Mouse (Mus musculus) liver, embryonic 13.5 days (tissue): ENCODE data around the gene Shf. TPM values are rescaled to one million over a fixed set of nuclear protein-coding genes. Genes with fewer than 3 reads are reported as not detected.
"Not testable (repeated sequence)": the region's sequence is repeated elsewhere in the genome, so short reads cannot be mapped to it uniquely, and the experiment has no call there.

ENCODE experiments used
- ATAC-seq: fragments of 200-750 bp; cut with Nextera tagmentation; 2 replicates; pipeline ENCODE4 v1.8.0; 2017; ENCODE audit warnings: low read depth, mild to moderate bottlenecking, moderate number of reproducible peaks, moderate library complexity
- DNase-seq: peaks from one replicate; pipeline ENCODE4 v3.0.0; 2022
- H3K27ac ChIP-seq: fragments of 300-500 bp; sonication (generic); 2 replicates; pipeline ENCODE4 v1.5.1; 2015; ENCODE audit warnings: moderate library complexity, mild to moderate bottlenecking, inconsistent platforms
- H3K27me3 ChIP-seq: fragments of 300-500 bp; sonication (generic); 2 replicates; pipeline ENCODE4 v1.6.1; 2015; ENCODE audit warnings: mild to moderate bottlenecking, inconsistent platforms
- H3K36me3 ChIP-seq: fragments of 300-500 bp; sonication (generic); 2 replicates; pipeline ENCODE4 v1.6.1; 2015; ENCODE audit warnings: mild to moderate bottlenecking, inconsistent platforms
- H3K4me1 ChIP-seq: fragments of 300-500 bp; sonication (generic); replicated peaks from 2 replicates; pipeline ENCODE4 v1.6.1; 2015; ENCODE audit warnings: inconsistent platforms
- H3K4me2 ChIP-seq: fragments of 300-500 bp; sonication (generic); 2 replicates; pipeline ENCODE4 v1.6.1; 2015; ENCODE audit warnings: inconsistent platforms, mild to moderate bottlenecking, moderate library complexity
- H3K4me3 ChIP-seq: fragments of 300-500 bp; sonication (generic); replicated peaks from 2 replicates; pipeline ENCODE4 v1.5.1; 2015; ENCODE audit warnings: mild to moderate bottlenecking, inconsistent platforms
- H3K9ac ChIP-seq: fragments of 300-500 bp; sonication (generic); 2 replicates; pipeline ENCODE4 v1.6.1; 2015; ENCODE audit warnings: mild to moderate bottlenecking, inconsistent platforms
- H3K9me3 ChIP-seq: fragments of 300-500 bp; sonication (generic); replicated peaks from 2 replicates; pipeline ENCODE4 v1.6.1; 2016; ENCODE audit warnings: inconsistent platforms
- WGBS: fragments of 180-500 bp; shearing (Covaris S2); methylation state at CpG from one replicate; pipeline ENCODE4 v1.1.7; 2015; ENCODE audit not compliant: insufficient replicate concordance; 5-methylcytosine and 5-hydroxymethylcytosine counted together
- polyA plus RNA-seq: library from polyadenylated mRNA; unstranded; fragments of >200 nt; fragmentation: Nextera tagmentation; extraction: Ambion mirVana; gene quantifications from 2 replicates; pipeline ENCODE4 v1.2.1, GENCODE M21; 2015

Shf gene
- polyA plus RNA-seq, 1 experiment from 2014 or later: 1.1 TPM

DNA sequence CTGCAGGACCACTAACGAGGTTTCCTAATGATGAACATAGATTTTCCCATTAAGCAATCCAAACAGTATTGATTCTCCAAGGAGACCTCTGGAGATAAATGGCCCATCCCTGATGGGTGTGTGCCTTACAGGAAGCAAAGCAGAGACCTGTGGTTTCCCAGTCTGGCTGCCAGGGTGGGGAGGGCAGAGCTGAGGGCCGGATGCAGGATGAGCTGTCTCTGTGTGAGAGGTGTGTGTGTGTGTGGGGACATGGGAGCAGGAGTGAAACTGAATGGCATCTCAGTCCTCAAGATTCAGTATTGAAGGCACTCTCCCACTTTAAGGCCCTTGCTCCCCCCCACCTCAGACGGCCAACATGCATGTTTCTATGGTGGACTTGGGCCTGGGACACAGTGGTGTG lies 12.8 kb downstream of the Shf start:
- DNase-seq (no peak), ATAC-seq (no peak)
- WGBS: 78% methylated on average over 3 of the region's 3 CpGs
- 0 out of 2 replicates have a peak, but pooled peaks cover 5% of the 10 kb centered on the region for H3K4me1 ChIP-seq
- peaks cover 38% of the 10 kb centered on the region for H3K36me3 ChIP-seq
- no peak overlapping the region for H3K4me2 ChIP-seq
- no peaks in the 10 kb centered on the region for H3K27me3 ChIP-seq
- no peaks in the 10 kb centered on the region for H3K9me3 ChIP-seq
- no peak overlapping the region for H3K9ac ChIP-seq
- H3K27ac ChIP-seq: no peak overlapping the region
- no peak overlapping the region for H3K4me3 ChIP-seq

DNA sequence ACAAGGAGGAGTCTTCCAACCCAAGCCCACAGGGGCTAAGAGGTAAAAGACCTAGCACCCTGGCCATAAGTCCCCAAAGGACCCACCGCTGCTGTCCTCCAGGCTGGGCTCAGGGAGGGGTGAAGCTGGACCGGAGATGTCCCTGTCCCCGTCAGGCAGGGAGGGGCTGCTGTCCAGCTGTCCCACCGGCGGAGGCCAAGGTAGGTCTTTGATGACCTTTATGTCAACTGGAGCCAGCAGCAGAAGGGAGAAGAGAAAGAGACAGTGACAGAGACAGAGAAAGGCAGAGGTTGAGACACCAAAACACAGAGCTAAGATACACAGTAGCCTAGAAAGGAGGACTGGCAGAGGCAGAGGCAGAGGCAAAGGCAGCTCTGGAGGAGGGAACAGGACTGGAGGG lies 13.6 kb downstream of the Shf start:
- Histone ChIP-seq H3K4me1 (peaks cover 12% of the 10 kb centered on the region), H3K27me3 (no peaks in the 10 kb centered on the region), H3K9ac (no peak overlapping the region), H3K36me3 (peaks cover 38% of the 10 kb centered on the region), H3K27ac (no peak overlapping the region), H3K4me3 (no peak overlapping the region), H3K4me2 (no peak overlapping the region), H3K9me3 (no peaks in the 10 kb centered on the region)
- no peak for DNase-seq
- no peak for ATAC-seq
- 84% methylated on average over 5 of the region's 5 CpGs for WGBS

DNA sequence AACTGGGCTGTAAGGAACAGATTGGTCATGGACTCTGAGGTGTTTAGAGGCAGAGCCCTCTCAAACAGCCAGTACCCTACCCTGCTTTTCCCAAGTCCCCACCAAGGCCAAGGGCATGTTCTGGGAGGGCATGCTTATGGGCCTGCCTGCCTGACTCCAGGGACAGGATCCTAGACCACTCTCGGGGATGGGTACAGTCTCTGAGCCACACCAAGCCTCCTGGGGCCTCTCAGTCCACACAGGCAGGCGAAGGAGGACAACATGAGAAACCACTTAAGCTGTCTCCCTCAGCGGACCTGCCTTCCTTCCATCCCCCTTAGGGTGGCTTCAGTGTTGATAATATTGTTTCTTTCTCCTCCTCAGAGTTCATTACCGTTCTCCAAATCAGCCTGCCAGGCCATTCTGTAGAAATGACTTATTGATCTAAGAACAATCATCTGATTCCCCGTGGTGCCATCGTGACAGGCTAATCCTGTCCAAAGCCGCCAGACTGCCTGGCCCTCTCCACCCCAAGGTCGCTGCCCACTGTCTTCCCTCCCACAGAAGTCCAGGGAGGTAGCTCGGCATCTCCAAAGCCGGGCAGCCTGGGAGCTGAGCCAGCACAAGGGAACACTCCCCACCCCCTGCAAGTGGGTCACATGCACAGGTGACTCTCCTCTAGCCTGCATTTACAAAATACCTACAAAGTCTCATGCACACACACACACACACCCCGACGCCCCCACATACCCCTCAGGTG lies 14.6 kb downstream of the Shf start:
- no peak overlapping the region for H3K4me2 ChIP-seq
- DNase-seq (no peak), ATAC-seq (no peak)
- no peak overlapping the region for H3K27ac ChIP-seq
- no peaks in the 10 kb centered on the region for H3K9me3 ChIP-seq
- H3K27me3 ChIP-seq: no peaks in the 10 kb centered on the region
- WGBS: 73% methylated on average over 12 of the region's 12 CpGs
- no peak overlapping the region for H3K4me3 ChIP-seq
- no peak overlapping the region for H3K9ac ChIP-seq
- peaks cover 33% of the 10 kb centered on the region for H3K36me3 ChIP-seq
- H3K4me1 ChIP-seq: peaks cover 23% of the 10 kb centered on the region

DNA sequence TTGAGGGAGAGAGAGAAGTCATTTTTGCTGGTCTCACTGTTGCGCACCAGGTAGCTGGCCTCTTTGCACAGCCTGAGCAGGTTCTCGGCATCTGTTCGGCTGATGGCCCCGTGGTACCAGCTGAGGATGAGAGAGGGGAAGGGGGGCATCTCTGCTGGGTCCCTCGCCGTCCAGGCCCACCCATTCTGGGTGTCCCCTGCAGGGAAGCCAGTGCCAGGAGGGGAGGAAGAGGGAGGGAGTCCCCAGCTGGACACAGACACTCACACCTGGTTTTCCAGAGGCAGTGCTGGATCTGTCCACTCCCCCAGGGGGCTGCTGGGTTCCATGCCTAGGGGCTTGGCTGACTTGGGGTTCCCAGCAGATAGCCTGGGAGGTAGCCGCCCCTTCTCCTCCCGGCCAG lies 15.2 kb downstream of the Shf start:
- H3K4me3 ChIP-seq: no peak overlapping the region
- WGBS: 82% methylated on average over 8 of the region's 8 CpGs
- H3K27me3 ChIP-seq: no peaks in the 10 kb centered on the region
- H3K36me3 ChIP-seq: peaks cover 28% of the 10 kb centered on the region
- no peak overlapping the region for H3K9ac ChIP-seq
- DNase-seq (no peak), ATAC-seq (no peak)
- peaks cover 29% of the 10 kb centered on the region for H3K4me1 ChIP-seq
- H3K4me2 ChIP-seq: no peak overlapping the region
- no peaks in the 10 kb centered on the region for H3K9me3 ChIP-seq
- H3K27ac ChIP-seq: no peak overlapping the region

DNA sequence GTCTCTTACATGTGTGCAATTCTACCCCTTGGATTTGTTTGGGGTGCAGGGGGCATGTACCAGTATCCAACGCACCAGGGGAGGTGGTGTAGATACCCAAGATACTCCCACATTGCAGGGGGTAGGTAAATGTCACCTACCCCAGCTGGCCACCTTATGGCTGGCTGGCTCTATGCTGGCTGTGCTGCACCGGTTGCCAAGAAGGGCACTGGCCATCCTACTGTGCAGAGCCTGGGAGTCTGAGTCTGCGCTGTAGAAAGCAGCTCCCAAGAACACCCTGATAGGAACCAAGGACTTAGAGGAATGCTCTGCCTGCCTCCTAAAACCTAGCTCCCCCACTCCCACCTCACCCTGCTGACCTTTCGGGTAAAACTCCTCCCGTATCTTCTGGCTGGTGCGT lies 16.0 kb downstream of the Shf start:
- Histone ChIP-seq H3K9me3 (no peaks in the 10 kb centered on the region), H3K4me3 (no peak overlapping the region), H3K4me1 (peaks cover 34% of the 10 kb centered on the region), H3K27ac (no peak overlapping the region), H3K4me2 (no peak overlapping the region), H3K27me3 (0 out of 2 replicates have a peak, but pooled peaks cover under 1% of the 10 kb centered on the region), H3K36me3 (peaks cover 28% of the 10 kb centered on the region), H3K9ac (no peak overlapping the region)
- DNase-seq: no peak
- WGBS: 78% methylated on average over 6 of the region's 6 CpGs
- no peak for ATAC-seq

DNA sequence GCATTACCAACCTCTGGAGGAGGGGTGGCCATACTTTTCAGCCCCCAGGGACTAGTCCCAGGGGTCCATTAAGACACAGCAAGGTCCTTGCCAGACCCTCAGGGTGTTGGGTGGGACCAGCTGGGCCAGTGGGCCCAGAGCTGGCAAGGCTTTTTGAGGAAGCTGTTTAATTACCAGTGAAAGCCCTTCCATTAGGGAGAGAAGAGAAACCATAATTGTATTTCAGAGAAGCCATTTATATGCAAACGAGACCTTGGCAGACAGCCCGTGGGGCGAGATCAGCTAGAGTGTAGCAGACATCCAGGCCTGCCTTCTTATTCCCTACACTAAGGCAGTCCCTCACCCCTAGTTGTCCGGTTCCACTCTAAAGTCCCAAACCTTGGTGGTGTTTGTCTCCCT lies 17.0 kb downstream of the Shf start:
- Histone ChIP-seq H3K4me1 (peaks cover 38% of the 10 kb centered on the region), H3K4me3 (no peak overlapping the region), H3K27me3 (0 out of 2 replicates have a peak, but pooled peaks cover 6% of the 10 kb centered on the region), H3K9ac (no peak overlapping the region), H3K27ac (no peak overlapping the region), H3K4me2 (no peak overlapping the region), H3K36me3 (peaks cover 24% of the 10 kb centered on the region), H3K9me3 (no peaks in the 10 kb centered on the region)
- DNase-seq (no peak), ATAC-seq (no peak)
- 79% methylated on average over 4 of the region's 4 CpGs for WGBS

DNA sequence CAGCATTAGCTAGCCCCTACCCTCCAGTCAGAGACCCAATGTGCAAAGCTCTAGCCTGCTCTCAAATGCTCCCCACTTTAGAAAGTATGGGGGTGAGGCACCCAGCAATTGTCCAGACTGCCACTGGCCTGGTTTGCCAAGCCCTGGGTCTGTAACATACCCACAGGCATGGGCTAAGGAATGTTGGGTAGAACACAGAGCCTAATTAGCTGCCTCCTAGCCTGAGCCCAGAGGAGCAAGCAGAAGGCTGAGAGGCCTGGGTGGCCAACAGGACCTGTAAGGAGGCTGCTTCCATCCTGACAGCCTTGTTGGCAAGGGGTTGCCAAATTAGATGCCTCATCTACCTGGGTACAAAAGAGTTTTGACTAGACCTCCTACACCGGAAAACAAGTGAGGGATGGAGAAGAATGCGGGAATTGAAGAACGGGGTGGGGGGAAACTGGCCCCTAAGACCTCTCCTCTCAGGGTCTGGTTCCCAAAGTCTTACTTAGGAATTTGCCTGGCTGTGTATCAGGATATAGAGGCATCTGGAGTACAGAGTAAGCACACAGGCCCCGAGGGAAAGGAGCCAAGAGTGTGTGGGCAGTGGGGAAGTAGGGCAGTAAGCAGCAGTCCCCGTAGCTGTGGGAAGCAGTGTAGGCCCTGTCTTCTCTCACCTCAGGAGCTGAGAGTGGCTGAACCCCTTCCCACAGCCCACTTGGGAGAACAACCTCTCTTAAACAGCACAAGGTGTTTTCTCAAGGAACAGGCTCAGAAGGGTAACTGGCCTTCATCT lies 17.6 kb downstream of the Shf start:
- 0 out of 2 replicates have a peak, but pooled peaks cover 6% of the 10 kb centered on the region for H3K27me3 ChIP-seq
- no peak overlapping the region for H3K27ac ChIP-seq
- 72% methylated on average over 5 of the region's 5 CpGs for WGBS
- peaks cover 18% of the 10 kb centered on the region for H3K36me3 ChIP-seq
- H3K9me3 ChIP-seq: no peaks in the 10 kb centered on the region
- H3K4me3 ChIP-seq: no peak overlapping the region
- H3K4me1 ChIP-seq: peaks cover 38% of the 10 kb centered on the region
- ATAC-seq: no peak
- no peak overlapping the region for H3K4me2 ChIP-seq
- DNase-seq: no peak
- no peak overlapping the region for H3K9ac ChIP-seq

DNA sequence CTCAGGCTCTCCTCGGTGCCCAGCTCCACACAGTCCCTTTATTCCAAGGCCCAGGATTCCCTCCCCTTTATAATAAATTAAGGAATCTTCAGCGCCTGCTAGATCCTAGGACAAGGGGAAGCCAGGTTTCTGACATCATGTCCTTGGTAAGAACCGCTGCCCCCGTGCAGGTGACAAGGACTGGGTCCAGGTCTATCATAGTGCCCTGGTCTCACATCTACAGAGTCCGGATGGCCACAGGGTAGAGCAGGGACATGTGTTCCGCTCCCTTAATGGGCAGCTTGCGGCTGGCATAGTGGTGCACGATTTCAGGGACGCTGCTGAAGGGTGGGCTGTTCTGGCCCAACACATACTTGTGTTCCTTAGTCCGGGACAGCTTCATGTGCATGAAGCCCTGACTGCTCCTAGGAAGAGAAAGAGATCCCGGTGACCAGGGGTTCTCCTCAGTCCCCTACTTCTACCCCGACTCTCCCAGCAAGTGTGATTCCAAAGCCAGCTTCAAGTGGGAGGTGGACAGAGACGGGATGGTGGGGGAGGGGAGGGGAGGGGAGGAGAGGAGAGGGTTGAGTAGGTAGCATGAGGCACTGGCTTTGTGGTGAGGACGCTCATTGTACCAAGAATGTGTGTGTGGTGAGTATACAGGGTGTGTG lies 19.7 kb downstream of the Shf start:
- 15% methylated on average over 14 of the region's 14 CpGs for WGBS
- Histone ChIP-seq H3K27ac (peak overlapping the region; percentile 78), H3K4me1 (peaks cover 38% of the 10 kb centered on the region), H3K9ac (peak overlapping the region; percentile 82), H3K4me3 (peak overlapping the region; percentile 73), H3K27me3 (0 out of 2 replicates have a peak, but pooled peaks cover 6% of the 10 kb centered on the region), H3K4me2 (peak overlapping the region; percentile 91), H3K36me3 (peaks cover 9% of the 10 kb centered on the region; the same call in 1 of the 2 replicates), H3K9me3 (no peaks in the 10 kb centered on the region)
- ATAC-seq: peak; percentile 64
- DNase-seq: no peak

DNA sequence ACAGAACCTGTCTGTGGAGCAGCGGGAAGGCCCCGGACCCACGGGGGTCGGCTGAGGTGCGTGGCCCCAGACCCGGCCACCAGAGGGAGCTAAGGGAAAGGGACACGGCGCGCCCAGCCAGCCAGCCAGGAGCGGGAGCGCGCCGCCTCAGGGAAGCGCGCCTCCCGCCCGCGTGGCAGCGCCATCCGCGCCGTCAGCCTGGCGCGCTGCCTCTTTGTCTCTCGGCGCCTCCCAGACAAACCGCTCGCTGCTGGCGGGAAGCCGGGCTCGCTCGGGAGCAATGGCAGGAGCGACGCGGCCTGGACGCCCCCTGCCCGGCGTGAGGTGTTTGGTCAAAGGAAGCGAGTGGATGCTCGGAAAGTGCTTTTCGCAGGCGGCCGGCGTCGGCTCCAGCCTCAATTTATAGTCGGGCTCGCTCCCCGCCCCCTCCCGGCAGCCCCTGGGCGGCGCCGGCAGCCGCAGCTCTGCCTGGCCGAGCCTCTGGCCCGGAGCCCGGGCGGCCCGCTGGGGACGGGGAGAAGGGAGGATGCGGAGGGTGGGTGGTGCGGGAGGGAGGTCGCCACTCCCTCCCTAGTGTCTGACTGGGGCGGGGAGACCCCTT lies 20.3 kb downstream of the Shf start:
- Histone ChIP-seq H3K27me3 (0 out of 2 replicates have a peak, but pooled peaks cover 6% of the 10 kb centered on the region), H3K4me2 (peak overlapping the region; percentile 91), H3K4me3 (peak overlapping the region; percentile 73), H3K9me3 (no peaks in the 10 kb centered on the region), H3K9ac (peak overlapping the region; percentile 82), H3K4me1 (peaks cover 35% of the 10 kb centered on the region), H3K36me3 (peaks cover 3% of the 10 kb centered on the region; the same call in 1 of the 2 replicates), H3K27ac (peak overlapping the region; percentile 78)
- DNase-seq (peak; percentile 73), ATAC-seq (peak; percentile 90)
- WGBS: under 1% methylated on average over 59 of the region's 63 CpGs

DNA sequence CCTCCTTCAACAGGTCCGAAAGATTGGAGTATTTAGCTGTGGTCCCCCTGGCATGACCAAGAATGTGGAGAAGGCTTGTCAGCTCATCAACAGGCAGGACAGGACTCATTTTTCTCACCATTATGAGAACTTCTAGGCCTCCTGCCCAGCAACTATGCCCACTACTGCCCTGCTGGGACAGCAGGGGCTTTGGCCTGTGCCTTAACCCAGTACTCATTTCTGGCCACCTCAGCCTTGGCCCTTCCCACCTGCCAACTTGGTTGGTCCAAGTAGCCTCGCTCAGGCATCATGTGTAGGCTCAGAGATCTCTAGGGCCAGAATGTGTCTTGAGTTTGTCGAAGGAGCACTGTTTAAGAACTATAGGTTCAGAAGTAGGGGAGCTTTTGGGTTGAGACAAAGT lies 21.7 kb downstream of the Shf start:
- no peak overlapping the region for H3K27ac ChIP-seq
- WGBS: 64% methylated on average over 3 of the region's 3 CpGs

DNA sequence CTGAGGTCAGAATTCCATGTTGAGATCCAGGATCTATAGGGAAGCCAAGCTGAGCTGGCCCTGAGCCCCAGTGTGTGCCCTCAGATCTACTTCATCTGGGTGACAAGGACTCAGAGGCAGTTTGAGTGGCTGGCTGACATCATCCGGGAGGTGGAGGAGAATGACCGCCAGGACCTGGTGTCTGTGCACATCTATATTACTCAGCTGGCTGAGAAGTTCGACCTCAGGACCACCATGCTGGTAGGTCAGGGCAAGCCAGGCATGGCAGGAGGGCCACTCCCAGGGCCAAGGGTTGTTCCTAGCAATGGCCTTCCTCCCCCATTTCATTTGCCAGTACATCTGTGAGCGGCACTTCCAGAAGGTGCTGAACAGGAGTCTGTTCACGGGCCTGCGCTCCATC lies 22.8 kb downstream of the Shf start:
- H3K9me3 ChIP-seq, H3K4me3 ChIP-seq, H3K4me2 ChIP-seq, DNase-seq, H3K36me3 ChIP-seq, ATAC-seq, H3K9ac ChIP-seq, H3K27ac ChIP-seq: not testable (repeated sequence)
- 84% methylated on average over 6 of the region's 6 CpGs for WGBS
- Histone ChIP-seq H3K4me1 (peaks cover 33% of the 10 kb centered on the region), H3K27me3 (0 out of 2 replicates have a peak, but pooled peaks cover 12% of the 10 kb centered on the region)

More for the DNA sequence above, 21.7 kb downstream of the Shf start:
- Histone ChIP-seq H3K9me3 (no peaks in the 10 kb centered on the region), H3K27me3 (0 out of 2 replicates have a peak, but pooled peaks cover 6% of the 10 kb centered on the region), H3K4me2 (no peak overlapping the region), H3K9ac (no peak overlapping the region), H3K4me3 (no peak overlapping the region), H3K36me3 (no peaks in the 10 kb centered on the region), H3K4me1 (peaks cover 33% of the 10 kb centered on the region)
- no peak for ATAC-seq
- DNase-seq: no peak
